Mouse (Mus musculus): ENCODE data around the gene Frmd4a. TPM values are rescaled to one million over a fixed set of nuclear protein-coding genes. Genes with fewer than 3 reads are reported as not detected.
"Not testable (repeated sequence)": the region's sequence is repeated elsewhere in the genome, so short reads cannot be mapped to it uniquely, and the experiment has no call there.

Gene Frmd4a
- polyA plus RNA-seq, 1 experiment: 13.5 TPM

DNA sequence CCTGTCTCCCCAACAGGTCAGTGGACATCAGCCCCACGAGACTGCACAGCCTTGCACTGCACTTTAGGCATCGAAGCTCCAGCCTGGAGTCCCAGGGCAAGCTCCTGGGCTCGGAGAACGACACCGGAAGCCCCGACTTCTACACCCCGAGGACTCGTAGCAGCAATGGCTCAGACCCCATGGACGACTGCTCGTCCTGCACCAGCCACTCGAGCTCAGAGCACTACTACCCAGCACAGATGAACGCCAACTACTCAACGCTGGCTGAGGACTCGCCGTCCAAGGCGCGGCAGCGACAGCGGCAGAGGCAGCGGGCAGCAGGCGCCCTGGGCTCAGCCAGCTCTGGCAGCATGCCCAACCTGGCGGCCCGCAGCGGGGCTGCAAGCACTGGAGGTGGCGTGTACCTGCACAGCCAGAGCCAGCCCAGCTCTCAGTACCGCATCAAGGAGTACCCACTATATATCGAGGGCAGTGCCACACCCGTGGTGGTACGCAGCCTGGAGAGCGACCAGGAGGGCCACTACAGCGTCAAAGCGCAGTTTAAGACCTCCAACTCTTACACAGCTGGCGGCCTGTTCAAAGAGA, 585.9 kb downstream of the Frmd4a start:
- no peaks in the 10 kb centered on the region for H3K4me1 ChIP-seq (ENCODE audit: control insufficient read depth, insufficient read depth, insufficient read length)
- no peaks in the 10 kb centered on the region for H3K27me3 ChIP-seq (ENCODE audit: control insufficient read depth, insufficient read depth, low read length)
- DNase-seq (ENCODE audit: low read depth in 1 of 2, low spot score in 2 of 2): no peak
- H3K4me3 ChIP-seq (ENCODE audit: extremely low read depth, insufficient read depth, insufficient read length): no peak overlapping the region
- 0 out of 2 replicates have a peak, but pooled peaks cover 2% of the 10 kb centered on the region for H3K36me3 ChIP-seq (ENCODE audit: control insufficient read depth, insufficient read depth, low read length)
- 96% methylated on average over 33 of the region's 33 CpGs for WGBS
- no peak for TF ChIP-seq POLR2A (IDR thresholded peaks at IDR 0.05; ENCODE audit: low read depth, low read length)
- no peak for TF ChIP-seq CTCF (IDR thresholded peaks at IDR 0.05; ENCODE audit: extremely low read depth, insufficient read depth, insufficient read length, insufficient replicate concordance)
- no peak overlapping the region for H3K27ac ChIP-seq (ENCODE audit: insufficient read depth, low read length)

DNA sequence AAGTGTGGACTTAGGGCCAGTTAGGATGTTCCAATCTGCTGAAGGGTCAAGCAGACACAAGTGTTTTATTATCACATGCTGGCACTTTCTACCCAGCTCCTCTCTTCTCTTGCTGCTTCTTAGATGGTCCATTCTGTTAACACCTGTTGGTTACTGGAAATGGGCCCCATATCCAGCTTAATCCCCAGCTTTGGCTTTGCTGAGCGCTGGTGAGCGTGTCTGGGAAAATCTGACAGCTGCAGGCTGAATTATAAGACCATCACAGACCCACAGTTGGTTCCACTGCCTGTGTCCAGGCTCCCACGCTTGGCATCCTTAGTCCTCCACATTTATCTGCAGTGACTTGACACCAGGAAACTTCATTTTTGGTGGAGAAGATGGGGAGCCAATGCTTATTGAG, 589.0 kb downstream of the Frmd4a start:
- no peak for DNase-seq (ENCODE audit: low read depth in 1 of 2, low spot score in 2 of 2)
- H3K36me3 ChIP-seq (ENCODE audit: control insufficient read depth, insufficient read depth, low read length): peaks cover 4% of the 10 kb centered on the region; the same call in 1 of the 2 replicates
- no peaks in the 10 kb centered on the region for H3K4me1 ChIP-seq (ENCODE audit: control insufficient read depth, insufficient read depth, insufficient read length)
- H3K27ac ChIP-seq (ENCODE audit: insufficient read depth, low read length): no peak overlapping the region
- no peak for TF ChIP-seq POLR2A (IDR thresholded peaks at IDR 0.05; ENCODE audit: low read depth, low read length)
- no peak for TF ChIP-seq CTCF (IDR thresholded peaks at IDR 0.05; ENCODE audit: extremely low read depth, insufficient read depth, insufficient read length, insufficient replicate concordance)
- no peaks in the 10 kb centered on the region for H3K27me3 ChIP-seq (ENCODE audit: control insufficient read depth, insufficient read depth, low read length)
- H3K4me3 ChIP-seq (ENCODE audit: extremely low read depth, insufficient read depth, insufficient read length): no peak overlapping the region
- WGBS: 97% methylated on average over 3 of the region's 3 CpGs

DNA sequence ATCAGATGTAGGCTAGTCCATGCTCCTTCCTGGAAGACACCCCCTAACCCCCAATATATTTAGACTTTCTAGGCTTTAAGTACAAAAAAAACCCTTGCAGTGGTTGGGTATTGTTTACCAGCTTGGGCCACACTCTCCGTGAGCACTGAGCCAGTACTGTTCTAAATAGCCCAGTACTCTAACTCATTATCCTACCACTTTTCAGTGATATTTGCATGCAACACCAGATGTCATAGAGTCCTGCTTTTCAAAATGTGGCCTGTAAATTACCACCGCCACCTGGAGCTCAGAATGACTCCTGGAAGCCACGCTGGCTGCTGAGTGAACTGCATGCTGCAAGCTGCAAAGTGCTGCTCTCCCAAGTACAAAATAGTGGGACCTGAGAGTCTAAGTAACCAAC, 590.7 kb downstream of the Frmd4a start:
- peaks cover 4% of the 10 kb centered on the region; the same call in 1 of the 2 replicates for H3K36me3 ChIP-seq (ENCODE audit: control insufficient read depth, insufficient read depth, low read length)
- 93% methylated on average over 3 of the region's 3 CpGs for WGBS

DNA sequence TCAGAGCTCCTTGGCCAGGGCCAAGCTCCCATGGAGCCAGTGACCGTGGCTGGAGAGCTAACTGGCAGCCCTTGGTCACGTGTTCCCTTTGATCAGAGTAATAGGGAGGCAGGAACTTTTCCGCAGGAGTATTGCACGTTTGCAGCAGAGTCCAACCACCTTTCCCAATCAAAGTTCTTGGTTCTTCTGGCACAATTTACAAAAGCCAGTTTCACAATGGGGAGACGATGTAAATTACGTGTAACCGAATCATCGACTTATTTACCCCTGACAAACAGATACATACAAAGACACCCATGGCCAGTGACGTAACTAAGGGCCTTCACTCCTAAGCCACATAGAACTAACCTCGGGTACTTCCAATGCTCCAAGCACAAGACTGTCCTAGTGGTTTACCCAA, 591.9 kb downstream of the Frmd4a start:
- 96% methylated on average over 10 of the region's 10 CpGs for WGBS
- H3K27me3 ChIP-seq (ENCODE audit: control insufficient read depth, insufficient read depth, low read length): no peaks in the 10 kb centered on the region
- no peak overlapping the region for H3K4me3 ChIP-seq (ENCODE audit: extremely low read depth, insufficient read depth, insufficient read length)
- H3K4me1 ChIP-seq (ENCODE audit: control insufficient read depth, insufficient read depth, insufficient read length): no peaks in the 10 kb centered on the region
- peaks cover 2% of the 10 kb centered on the region; the same call in 1 of the 2 replicates for H3K36me3 ChIP-seq (ENCODE audit: control insufficient read depth, insufficient read depth, low read length)
- no peak for TF ChIP-seq POLR2A (IDR thresholded peaks at IDR 0.05; ENCODE audit: low read depth, low read length)
- no peak overlapping the region for H3K27ac ChIP-seq (ENCODE audit: insufficient read depth, low read length)
- DNase-seq (ENCODE audit: low read depth in 1 of 2, low spot score in 2 of 2): no peak

More for the DNA sequence above, 590.7 kb downstream of the Frmd4a start:
- Histone ChIP-seq H3K4me3 (ENCODE audit: extremely low read depth, insufficient read depth, insufficient read length) (no peak overlapping the region), H3K4me1 (ENCODE audit: control insufficient read depth, insufficient read depth, insufficient read length) (no peaks in the 10 kb centered on the region), H3K27me3 (ENCODE audit: control insufficient read depth, insufficient read depth, low read length) (no peaks in the 10 kb centered on the region), H3K27ac (ENCODE audit: insufficient read depth, low read length) (no peak overlapping the region)
- TF ChIP-seq POLR2A (IDR thresholded peaks at IDR 0.05; ENCODE audit: low read depth, low read length) (no peak), CTCF (IDR thresholded peaks at IDR 0.05; ENCODE audit: extremely low read depth, insufficient read depth, insufficient read length, insufficient replicate concordance) (no peak)
- DNase-seq (ENCODE audit: low read depth in 1 of 2, low spot score in 2 of 2): no peak

DNA sequence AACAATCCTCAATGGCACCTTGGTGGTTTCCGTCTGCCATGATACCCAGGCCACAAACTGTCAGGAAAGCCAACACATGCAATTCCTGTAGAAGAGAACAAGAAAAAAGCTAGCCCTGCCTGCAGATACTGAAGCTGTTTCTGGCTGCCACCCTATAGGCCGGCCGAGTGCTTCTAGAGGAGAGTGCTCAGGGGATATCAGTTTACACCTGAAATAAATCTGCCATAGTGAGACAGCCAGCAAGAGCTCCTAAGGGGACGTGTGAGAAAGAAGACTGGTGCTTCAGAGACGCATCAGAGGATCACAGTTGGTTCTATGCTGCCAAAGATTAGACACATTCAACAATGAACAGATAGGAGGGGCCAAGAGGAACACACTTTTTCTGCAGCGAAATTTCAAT, 593.8 kb downstream of the Frmd4a start:
- Histone ChIP-seq H3K36me3 (ENCODE audit: control insufficient read depth, insufficient read depth, low read length) (peaks cover 2% of the 10 kb centered on the region; the same call in 1 of the 2 replicates), H3K27ac (ENCODE audit: insufficient read depth, low read length) (no peak overlapping the region), H3K27me3 (ENCODE audit: control insufficient read depth, insufficient read depth, low read length) (no peaks in the 10 kb centered on the region), H3K4me3 (ENCODE audit: extremely low read depth, insufficient read depth, insufficient read length) (no peak overlapping the region), H3K4me1 (ENCODE audit: control insufficient read depth, insufficient read depth, insufficient read length) (no peaks in the 10 kb centered on the region)
- WGBS: 94% methylated on average over 6 of the region's 6 CpGs
- TF ChIP-seq CTCF (IDR thresholded peaks at IDR 0.05; ENCODE audit: extremely low read depth, insufficient read depth, insufficient read length, insufficient replicate concordance): no peak
- TF ChIP-seq POLR2A (IDR thresholded peaks at IDR 0.05; ENCODE audit: low read depth, low read length): no peak
- no peak for DNase-seq (ENCODE audit: low read depth in 1 of 2, low spot score in 2 of 2)

DNA sequence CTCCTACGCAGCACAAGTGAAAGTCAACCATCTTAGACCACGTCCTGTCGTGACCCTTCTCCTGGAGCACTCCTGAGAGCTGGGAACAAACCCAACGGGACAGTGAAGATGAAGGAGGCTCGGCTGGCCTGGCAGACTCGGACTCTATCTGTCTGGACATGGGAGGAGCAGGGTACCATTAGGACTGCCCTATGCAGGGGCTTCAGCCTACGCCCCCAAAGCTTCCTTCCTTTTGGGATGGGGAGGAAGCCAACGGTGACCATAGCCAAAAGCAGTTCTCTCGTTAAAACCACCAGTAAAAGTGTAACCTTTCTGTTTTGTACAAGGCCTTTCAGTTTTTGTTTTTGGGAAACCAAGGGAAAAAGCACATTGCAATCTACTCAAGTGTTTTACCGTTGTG, 594.2 kb downstream of the Frmd4a start:
- TF ChIP-seq POLR2A (IDR thresholded peaks at IDR 0.05; ENCODE audit: low read depth, low read length) (no peak), CTCF (IDR thresholded peaks at IDR 0.05; ENCODE audit: extremely low read depth, insufficient read depth, insufficient read length, insufficient replicate concordance) (no peak)
- WGBS: 88% methylated on average over 10 of the region's 10 CpGs
- DNase-seq (ENCODE audit: low read depth in 1 of 2, low spot score in 2 of 2): no peak
- Histone ChIP-seq H3K27ac (ENCODE audit: insufficient read depth, low read length) (no peak overlapping the region), H3K27me3 (ENCODE audit: control insufficient read depth, insufficient read depth, low read length) (no peaks in the 10 kb centered on the region), H3K36me3 (ENCODE audit: control insufficient read depth, insufficient read depth, low read length) (peaks cover 2% of the 10 kb centered on the region; the same call in 1 of the 2 replicates), H3K4me1 (ENCODE audit: control insufficient read depth, insufficient read depth, insufficient read length) (no peaks in the 10 kb centered on the region), H3K4me3 (ENCODE audit: extremely low read depth, insufficient read depth, insufficient read length) (no peak overlapping the region)

DNA sequence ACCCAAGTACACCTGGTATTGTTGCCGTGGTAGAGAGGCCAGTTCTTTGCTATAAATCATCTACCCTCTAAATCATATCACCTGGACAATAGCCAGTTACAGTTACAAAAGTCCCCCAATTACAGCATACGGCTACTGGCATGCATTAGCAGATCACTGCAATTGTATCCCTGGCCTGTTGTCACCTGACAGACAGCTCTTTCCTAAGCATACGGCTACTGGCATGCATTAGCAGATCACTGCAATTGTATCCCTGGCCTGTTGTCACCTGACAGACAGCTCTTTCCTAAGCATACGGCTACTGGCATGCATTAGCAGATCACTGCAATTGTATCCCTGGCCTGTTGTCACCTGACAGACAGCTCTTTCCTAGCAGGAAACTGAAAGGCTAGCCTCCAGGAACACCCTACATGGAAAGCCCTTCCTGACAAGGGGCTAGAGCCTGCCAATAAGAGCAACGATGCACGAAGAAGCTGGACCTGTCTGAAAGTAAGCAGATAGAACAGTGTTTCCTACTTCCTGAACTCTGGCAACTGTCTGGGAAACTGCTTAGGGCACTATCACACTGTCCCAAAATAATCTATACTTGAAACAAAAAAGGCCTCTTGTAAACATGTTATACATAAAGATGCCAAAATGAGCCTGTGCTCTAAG, 596.9 kb downstream of the Frmd4a start:
- not testable (repeated sequence) for H3K27ac ChIP-seq (ENCODE audit: insufficient read depth, low read length); H3K4me3 ChIP-seq (ENCODE audit: extremely low read depth, insufficient read depth, insufficient read length); H3K27me3 ChIP-seq (ENCODE audit: control insufficient read depth, insufficient read depth, low read length); H3K4me1 ChIP-seq (ENCODE audit: control insufficient read depth, insufficient read depth, insufficient read length); H3K36me3 ChIP-seq (ENCODE audit: control insufficient read depth, insufficient read depth, low read length); DNase-seq (ENCODE audit: low read depth in 1 of 2, low spot score in 2 of 2)
- 85% methylated on average over 6 of the region's 6 CpGs for WGBS

Measured in spleen, adult 2 months (tissue).